Mouse (Mus musculus): ENCODE data around the gene Myh4. TPM values are rescaled to one million over a fixed set of nuclear protein-coding genes. Genes with fewer than 3 reads are reported as not detected.

Gene Myh4
- total RNA-seq, 1 experiment: 0.09 TPM

- Histone ChIP-seq H3K9me3 (ENCODE audit: control insufficient read depth, insufficient read depth, low read depth, low read length) (no peaks in the 10 kb centered on the region), H3K4me1 (ENCODE audit: control insufficient read depth in 2 of 2, insufficient read depth in 2 of 2, low read length in 2 of 2, poor library complexity in 1 of 2) (no peaks in the 10 kb centered on the region), H3K36me3 (ENCODE audit: control insufficient read depth, insufficient read depth, low read length, poor library complexity, severe bottlenecking) (no peaks in the 10 kb centered on the region), H3K9ac (ENCODE audit: insufficient read depth, low read depth, low read length, poor library complexity, severe bottlenecking) (no peak overlapping the region), H3K27ac (ENCODE audit: insufficient read depth, low read depth, low read length, poor library complexity, severe bottlenecking) (no peak overlapping the region), H3K4me3 (ENCODE audit: insufficient read depth in 1 of 2, low read depth in 1 of 2, low read length in 2 of 2, poor library complexity in 1 of 2, severe bottlenecking in 1 of 2) (no peak overlapping the region)
- no peak for TF ChIP-seq ZNF384 (IDR thresholded peaks at IDR 0.05; ENCODE audit: low read depth, low read length)
- no peak for TF ChIP-seq CHD2 (IDR thresholded peaks at IDR 0.05; ENCODE audit: low read depth, low read length)
- no peak for TF ChIP-seq HCFC1 (IDR thresholded peaks at IDR 0.05; ENCODE audit: borderline replicate concordance, insufficient read depth, low read length)
- no peak for TF ChIP-seq MAFK (IDR thresholded peaks at IDR 0.05; ENCODE audit: insufficient read depth, low read depth, low read length)
- no peak for TF ChIP-seq ZC3H11A (IDR thresholded peaks at IDR 0.05; ENCODE audit: borderline replicate concordance, low read depth, low read length)
- no peak for DNase-seq (ENCODE audit: low read depth, low spot score)
- in situ Hi-C loops (cut with MboI; ENCODE audit: low sequenced_read_pairs in 2 of 2, unreplicated experiment in 2 of 2): no loop called here
Observed at GRCm38 (mm10) chr11:67253691-67254090, 15.9 kb downstream of the Myh4 start.

- Histone ChIP-seq H3K4me3 (ENCODE audit: insufficient read depth in 1 of 2, low read depth in 1 of 2, low read length in 2 of 2, poor library complexity in 1 of 2, severe bottlenecking in 1 of 2) (no peak overlapping the region), H3K9ac (ENCODE audit: insufficient read depth, low read depth, low read length, poor library complexity, severe bottlenecking) (no peak overlapping the region), H3K9me3 (ENCODE audit: control insufficient read depth, insufficient read depth, low read depth, low read length) (no peaks in the 10 kb centered on the region), H3K27ac (ENCODE audit: insufficient read depth, low read depth, low read length, poor library complexity, severe bottlenecking) (no peak overlapping the region), H3K4me1 (ENCODE audit: control insufficient read depth in 2 of 2, insufficient read depth in 2 of 2, low read length in 2 of 2, poor library complexity in 1 of 2) (no peaks in the 10 kb centered on the region), H3K36me3 (ENCODE audit: control insufficient read depth, insufficient read depth, low read length, poor library complexity, severe bottlenecking) (no peaks in the 10 kb centered on the region)
- TF ChIP-seq ZC3H11A (IDR thresholded peaks at IDR 0.05; ENCODE audit: borderline replicate concordance, low read depth, low read length) (no peak), HCFC1 (IDR thresholded peaks at IDR 0.05; ENCODE audit: borderline replicate concordance, insufficient read depth, low read length) (no peak), CHD2 (IDR thresholded peaks at IDR 0.05; ENCODE audit: low read depth, low read length) (no peak), ZNF384 (IDR thresholded peaks at IDR 0.05; ENCODE audit: low read depth, low read length) (no peak), MAFK (IDR thresholded peaks at IDR 0.05; ENCODE audit: insufficient read depth, low read depth, low read length) (no peak)
- no peak for DNase-seq (ENCODE audit: low read depth, low spot score)
- in situ Hi-C loops (cut with MboI; ENCODE audit: low sequenced_read_pairs in 2 of 2, unreplicated experiment in 2 of 2): no loop called here
Observed at GRCm38 (mm10) chr11:67257048-67257447, 19.2 kb downstream of the Myh4 start.

GRCm38 (mm10) chr11:67260956-67261355 is 23.1 kb downstream of the Myh4 start:
- in situ Hi-C loops (cut with MboI; ENCODE audit: low sequenced_read_pairs in 2 of 2, unreplicated experiment in 2 of 2): no loop called here
- no peaks in the 10 kb centered on the region for H3K9me3 ChIP-seq (ENCODE audit: control insufficient read depth, insufficient read depth, low read depth, low read length)
- TF ChIP-seq ZC3H11A (IDR thresholded peaks at IDR 0.05; ENCODE audit: borderline replicate concordance, low read depth, low read length) (no peak), ZNF384 (IDR thresholded peaks at IDR 0.05; ENCODE audit: low read depth, low read length) (no peak), HCFC1 (IDR thresholded peaks at IDR 0.05; ENCODE audit: borderline replicate concordance, insufficient read depth, low read length) (no peak), MAFK (IDR thresholded peaks at IDR 0.05; ENCODE audit: insufficient read depth, low read depth, low read length) (no peak), CHD2 (IDR thresholded peaks at IDR 0.05; ENCODE audit: low read depth, low read length) (no peak)
- no peak overlapping the region for H3K27ac ChIP-seq (ENCODE audit: insufficient read depth, low read depth, low read length, poor library complexity, severe bottlenecking)
- no peak for DNase-seq (ENCODE audit: low read depth, low spot score)
- H3K9ac ChIP-seq (ENCODE audit: insufficient read depth, low read depth, low read length, poor library complexity, severe bottlenecking): no peak overlapping the region
- H3K4me3 ChIP-seq (ENCODE audit: insufficient read depth in 1 of 2, low read depth in 1 of 2, low read length in 2 of 2, poor library complexity in 1 of 2, severe bottlenecking in 1 of 2): no peak overlapping the region
- no peaks in the 10 kb centered on the region for H3K4me1 ChIP-seq (ENCODE audit: control insufficient read depth in 2 of 2, insufficient read depth in 2 of 2, low read length in 2 of 2, poor library complexity in 1 of 2)
- no peaks in the 10 kb centered on the region for H3K36me3 ChIP-seq (ENCODE audit: control insufficient read depth, insufficient read depth, low read length, poor library complexity, severe bottlenecking)

DNA sequence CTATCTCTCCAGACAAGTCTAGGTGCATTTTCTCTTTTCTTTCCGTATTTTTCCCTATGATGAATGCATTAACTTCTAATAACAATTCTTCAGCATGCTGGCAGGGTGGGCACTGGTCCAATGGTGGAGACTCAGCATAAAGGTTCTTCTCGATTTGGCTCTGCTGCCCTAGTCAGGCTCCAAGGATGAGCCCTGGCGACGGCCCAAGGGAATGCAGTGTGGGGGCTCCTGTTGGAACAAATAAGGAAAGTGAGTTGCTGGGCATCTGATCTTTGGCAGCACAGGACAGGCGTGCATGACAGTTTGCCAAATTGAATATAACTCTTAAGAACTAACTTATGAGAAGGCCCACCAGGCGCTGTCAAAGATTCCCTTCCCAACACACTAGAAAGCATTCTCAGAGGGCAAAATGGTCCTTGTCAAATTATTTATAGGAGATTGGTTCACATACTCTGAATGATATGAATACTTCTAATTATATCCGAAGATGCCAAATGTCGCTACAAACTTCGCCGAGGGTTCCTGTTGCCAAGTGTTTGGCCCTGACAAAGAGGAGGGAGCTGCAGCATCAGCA is 38.9 kb downstream of the Myh4 start, which contains the start of gene Myh8:
Gene Myh8, plus strand, starts transcription at position 524 of the 574 bp plus-strand sequence.
- Histone ChIP-seq H3K4me1 (ENCODE audit: control insufficient read depth in 2 of 2, insufficient read depth in 2 of 2, low read length in 2 of 2, poor library complexity in 1 of 2) (no peaks in the 10 kb centered on the region), H3K9me3 (ENCODE audit: control insufficient read depth, insufficient read depth, low read depth, low read length) (no peaks in the 10 kb centered on the region), H3K27ac (ENCODE audit: insufficient read depth, low read depth, low read length, poor library complexity, severe bottlenecking) (no peak within 1 kb of the TSS), H3K9ac (ENCODE audit: insufficient read depth, low read depth, low read length, poor library complexity, severe bottlenecking) (no peak within 1 kb of the TSS), H3K36me3 (ENCODE audit: control insufficient read depth, insufficient read depth, low read length, poor library complexity, severe bottlenecking) (no peaks in the 10 kb centered on the region), H3K4me3 (ENCODE audit: insufficient read depth in 1 of 2, low read depth in 1 of 2, low read length in 2 of 2, poor library complexity in 1 of 2, severe bottlenecking in 1 of 2) (no peak within 1 kb of the TSS)
- no peak for DNase-seq (ENCODE audit: low read depth, low spot score)
- no peak for TF ChIP-seq HCFC1 (IDR thresholded peaks at IDR 0.05; ENCODE audit: borderline replicate concordance, insufficient read depth, low read length)
- in situ Hi-C loops (cut with MboI; ENCODE audit: low sequenced_read_pairs in 2 of 2, unreplicated experiment in 2 of 2): no loop called here

- no peaks in the 10 kb centered on the region for H3K4me1 ChIP-seq (ENCODE audit: control insufficient read depth in 2 of 2, insufficient read depth in 2 of 2, low read length in 2 of 2, poor library complexity in 1 of 2)
- DNase-seq (ENCODE audit: low read depth, low spot score): no peak
- H3K9ac ChIP-seq (ENCODE audit: insufficient read depth, low read depth, low read length, poor library complexity, severe bottlenecking): no peak overlapping the region
- H3K4me3 ChIP-seq (ENCODE audit: insufficient read depth in 1 of 2, low read depth in 1 of 2, low read length in 2 of 2, poor library complexity in 1 of 2, severe bottlenecking in 1 of 2): no peak overlapping the region
- in situ Hi-C loops (cut with MboI; ENCODE audit: low sequenced_read_pairs in 2 of 2, unreplicated experiment in 2 of 2): no loop called here
- no peak overlapping the region for H3K27ac ChIP-seq (ENCODE audit: insufficient read depth, low read depth, low read length, poor library complexity, severe bottlenecking)
- no peaks in the 10 kb centered on the region for H3K36me3 ChIP-seq (ENCODE audit: control insufficient read depth, insufficient read depth, low read length, poor library complexity, severe bottlenecking)
- TF ChIP-seq ZNF384 (IDR thresholded peaks at IDR 0.05; ENCODE audit: low read depth, low read length): no peak
- TF ChIP-seq CHD2 (IDR thresholded peaks at IDR 0.05; ENCODE audit: low read depth, low read length): no peak
- TF ChIP-seq ZC3H11A (IDR thresholded peaks at IDR 0.05; ENCODE audit: borderline replicate concordance, low read depth, low read length): no peak
- TF ChIP-seq MAFK (IDR thresholded peaks at IDR 0.05; ENCODE audit: insufficient read depth, low read depth, low read length): no peak
- no peak for TF ChIP-seq HCFC1 (IDR thresholded peaks at IDR 0.05; ENCODE audit: borderline replicate concordance, insufficient read depth, low read length)
- no peaks in the 10 kb centered on the region; the same call in 1 of the 2 replicates for H3K9me3 ChIP-seq (ENCODE audit: control insufficient read depth, insufficient read depth, low read depth, low read length)
Observed at GRCm38 (mm10) chr11:67293440-67293839, 55.6 kb downstream of the Myh4 start.

Other genes starting within 250 kb of the Myh4 start
- gene Tmem220, start 212.9 kb upstream of the Myh4 start, total RNA-seq (2012; rRNA removed): 1.6 and 2.3 TPM in 2 replicates
- gene Adprm, start 185.4 kb upstream of the Myh4 start, total RNA-seq (2012; rRNA removed): 25.4 and 27.3 TPM in 2 replicates
- 33.6 and 35.9 TPM in 2 replicates for gene Sco1, start 185.4 kb upstream of the Myh4 start, total RNA-seq (2012; rRNA removed)
- 1.3 and 1.5 TPM in 2 replicates for gene Myh3, start 159.7 kb upstream of the Myh4 start, total RNA-seq (2012; rRNA removed)
- gene Myh2, start 67.0 kb upstream of the Myh4 start, total RNA-seq (2012; rRNA removed): not detected in 2 replicates
- 0.09 TPM in 1 of 2 replicates, not detected in the other for gene Myh1, start 38.0 kb upstream of the Myh4 start, total RNA-seq (2012; rRNA removed)
- 0.09 TPM in 1 of 2 replicates, not detected in the other for gene Myh8, start 39.1 kb downstream of the Myh4 start, total RNA-seq (2012; rRNA removed)
- gene Myh13, start 83.6 kb downstream of the Myh4 start, total RNA-seq (2012; rRNA removed): 7.7 and 13.7 TPM in 2 replicates
- 2.0 and 2.4 TPM in 2 replicates for gene Gas7, start 217.4 kb downstream of the Myh4 start, total RNA-seq (2012; rRNA removed)